Mouse (Mus musculus) liver, embryonic 14.5 days (tissue): Measurements from ENCODE around the gene Afg3l1. TPM values are rescaled to one million over a fixed set of nuclear protein-coding genes. Genes with fewer than 3 reads are reported as not detected.

ENCODE experiments used
- ATAC-seq: fragments of 200-750 bp; cut with Nextera tagmentation; 2 replicates; pipeline ENCODE4 v1.8.0; 2017; ENCODE audit warnings: moderate number of reproducible peaks, mild to moderate bottlenecking, moderate library complexity; ENCODE audit not compliant: insufficient read depth
- DNase-seq, 3 experiments: peaks; one replicate each; pipeline ENCODE4 v3.0.0-alpha.2; 2012 to 2013; ENCODE audit warnings: low read depth in 3 of 3, low spot score in 3 of 3
- H3K27ac ChIP-seq: fragments of 300-500 bp; sonication (generic); 2 replicates; pipeline ENCODE4 v1.5.1; 2014; ENCODE audit warnings: moderate library complexity, mild to moderate bottlenecking, control low read depth, inconsistent platforms
- H3K27me3 ChIP-seq: fragments of 300-500 bp; sonication (generic); 2 replicates; pipeline ENCODE4 v1.6.1; 2014; ENCODE audit warnings: mild to moderate bottlenecking, low read length, moderate library complexity; ENCODE audit not compliant: control insufficient read depth, insufficient read depth
- H3K36me3 ChIP-seq: fragments of 300-500 bp; sonication (generic); replicated peaks from 2 replicates; pipeline ENCODE4 v1.6.1; 2014; ENCODE audit warnings: low read depth; ENCODE audit not compliant: control insufficient read depth, insufficient read depth
- H3K4me1 ChIP-seq, 2 experiments: fragments of 200-500 bp in 1 of 2; fragments of 300-500 bp in 1 of 2; sonication (generic) in 1 of 2; replicated peaks; 2 replicates each; pipeline ENCODE4 v1.6.1; 2012 to 2014; ENCODE audit warnings: antibody characterized with exemption in 1 of 2, inconsistent platforms in 1 of 2, low read length in 1 of 2; ENCODE audit not compliant: control insufficient read depth in 2 of 2, insufficient read depth in 2 of 2
- H3K4me2 ChIP-seq: fragments of 300-500 bp; sonication (generic); 2 replicates; pipeline ENCODE4 v1.6.1; 2014; ENCODE audit warnings: low read depth, mild to moderate bottlenecking, control low read depth, moderate library complexity
- H3K4me3 ChIP-seq, 2 experiments: fragments of 200-500 bp in 1 of 2; fragments of 300-500 bp in 1 of 2; sonication (generic) in 1 of 2; 2 replicates each; pipeline ENCODE4 v1.5.1; 2012 to 2014; ENCODE audit warnings: low read depth in 2 of 2, low read length in 2 of 2, mild to moderate bottlenecking in 2 of 2, control low read depth in 1 of 2, inconsistent platforms in 1 of 2, moderate library complexity in 1 of 2; ENCODE audit not compliant: insufficient read depth in 1 of 2
- H3K9ac ChIP-seq: fragments of 300-500 bp; sonication (generic); replicated peaks from 2 replicates; pipeline ENCODE4 v1.6.1; 2014; ENCODE audit warnings: mild to moderate bottlenecking, control low read depth, moderate library complexity
- H3K9me3 ChIP-seq: fragments of 300-500 bp; sonication (generic); 2 replicates; pipeline ENCODE4 v1.6.1; 2016; ENCODE audit warnings: low read length, mixed read lengths; ENCODE audit not compliant: control insufficient read depth
- CTCF ChIP-seq: IDR thresholded peaks from 2 replicates; pipeline ENCODE4 v1.5.1; 2016; ENCODE audit warnings: antibody characterized with exemption, low read depth, control low read depth
- EP300 ChIP-seq: IDR thresholded peaks from 2 replicates; pipeline ENCODE4 v1.6.1; 2016; ENCODE audit warnings: antibody characterized with exemption, low read depth
- WGBS: fragments of 180-500 bp; shearing (Covaris S2); extraction: QIAGEN DNeasy Blood & Tissue Kit; methylation state at CpG from one replicate; pipeline ENCODE4 v1.1.7; 2014; ENCODE audit not compliant: insufficient replicate concordance; 5-methylcytosine and 5-hydroxymethylcytosine counted together
- polyA plus RNA-seq, 2 experiments: library from polyadenylated mRNA; depleted of rRNA in 1 of 2; stranded (reverse) in 1 of 2; unstranded in 1 of 2; fragments of >200 nt; fragmentation: Nextera tagmentation in 1 of 2; extraction: Ambion mirVana in 1 of 2; gene quantifications; 2 replicates each; pipeline versions ENCODE4 v1.2.1 to v1.2.3; 2012 to 2014

Afg3l1 gene
- polyA plus RNA-seq, 2 experiments: 12.6 to 13.4 TPM

DNA sequence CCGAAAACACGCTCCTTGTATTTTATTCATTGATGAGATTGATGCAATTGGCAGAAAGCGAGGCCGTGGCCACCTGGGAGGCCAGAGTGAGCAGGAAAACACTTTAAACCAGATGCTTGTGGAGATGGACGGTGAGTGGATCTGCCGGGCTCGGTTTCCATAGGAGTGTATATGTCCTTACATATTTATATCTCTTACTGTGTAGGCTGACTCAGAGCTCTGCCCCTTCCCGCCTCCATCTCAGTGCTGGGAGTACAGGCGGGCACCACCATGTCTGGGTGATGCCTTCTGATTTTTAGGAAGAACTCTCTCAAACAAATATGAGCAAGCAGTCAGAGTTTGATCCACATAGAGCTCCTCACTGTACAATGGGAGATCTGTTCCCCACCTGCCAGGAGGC is 15.2 kb downstream of the Afg3l1 start:
- Histone ChIP-seq H3K9ac (no peak overlapping the region), H3K27me3 (no peaks in the 10 kb centered on the region), H3K4me1 (no peaks in the 10 kb centered on the region), H3K36me3 (peaks cover 45% of the 10 kb centered on the region), H3K27ac (no peak overlapping the region), H3K4me2 (no peak overlapping the region), H3K9me3 (no peaks in the 10 kb centered on the region), H3K4me3 (no peak overlapping the region)
- ATAC-seq: no peak
- TF ChIP-seq EP300: no peak
- TF ChIP-seq CTCF: no peak
- WGBS: 87% methylated on average over 9 of the region's 9 CpGs
- no peak for DNase-seq

DNA sequence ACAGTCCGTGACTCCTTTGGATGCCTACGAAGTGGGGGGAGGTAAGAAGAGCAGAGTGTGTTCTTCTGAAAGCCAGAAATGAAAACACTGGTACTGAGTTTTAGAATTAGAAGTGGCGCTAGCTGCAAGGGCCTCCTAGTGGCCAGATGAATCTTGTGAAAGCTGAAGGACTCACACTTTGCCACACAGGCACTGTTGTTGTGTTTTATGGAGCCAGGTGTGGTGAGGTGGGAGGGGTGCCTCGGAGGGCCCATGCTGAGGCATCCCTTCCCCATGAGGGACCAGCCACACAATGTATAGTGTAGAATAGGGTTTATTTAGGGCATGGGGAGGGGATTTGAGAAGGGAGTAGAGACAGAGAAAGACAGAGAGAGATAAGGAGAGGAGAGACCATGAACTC is 20.0 kb downstream of the Afg3l1 start:
- no peak for TF ChIP-seq EP300
- TF ChIP-seq CTCF: peak; percentile 33
- Histone ChIP-seq H3K4me2 (no peak overlapping the region), H3K4me3 (no peak overlapping the region), H3K9ac (no peak overlapping the region), H3K9me3 (no peaks in the 10 kb centered on the region), H3K27ac (no peak overlapping the region), H3K4me1 (no peaks in the 10 kb centered on the region), H3K36me3 (peaks cover 47% of the 10 kb centered on the region), H3K27me3 (no peaks in the 10 kb centered on the region)
- WGBS: 76% methylated on average over 4 of the region's 4 CpGs
- ATAC-seq (no peak), DNase-seq (no peak)

DNA sequence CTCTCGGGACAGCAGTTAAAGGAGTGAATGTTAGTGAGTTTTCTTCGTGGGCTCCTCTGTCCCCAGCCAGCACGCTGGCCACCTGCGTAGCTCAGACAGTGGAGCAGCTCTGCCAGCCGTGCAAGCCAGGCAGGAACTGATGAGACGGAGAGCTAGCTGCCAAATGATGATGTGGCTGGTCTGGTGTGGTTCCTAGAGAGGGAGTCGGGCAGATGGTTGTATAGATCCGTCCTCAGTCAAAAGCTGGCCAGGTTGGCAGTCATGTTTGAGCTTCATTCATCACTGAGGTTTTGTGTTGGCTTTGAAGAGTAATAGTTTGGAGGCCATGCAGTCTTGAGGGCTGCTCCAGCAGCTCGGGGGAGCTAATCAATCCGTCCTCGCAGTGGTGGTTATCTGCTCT is 21.3 kb downstream of the Afg3l1 start:
- 68% methylated on average over 11 of the region's 11 CpGs for WGBS
- TF ChIP-seq CTCF (no peak), EP300 (no peak)

DNA sequence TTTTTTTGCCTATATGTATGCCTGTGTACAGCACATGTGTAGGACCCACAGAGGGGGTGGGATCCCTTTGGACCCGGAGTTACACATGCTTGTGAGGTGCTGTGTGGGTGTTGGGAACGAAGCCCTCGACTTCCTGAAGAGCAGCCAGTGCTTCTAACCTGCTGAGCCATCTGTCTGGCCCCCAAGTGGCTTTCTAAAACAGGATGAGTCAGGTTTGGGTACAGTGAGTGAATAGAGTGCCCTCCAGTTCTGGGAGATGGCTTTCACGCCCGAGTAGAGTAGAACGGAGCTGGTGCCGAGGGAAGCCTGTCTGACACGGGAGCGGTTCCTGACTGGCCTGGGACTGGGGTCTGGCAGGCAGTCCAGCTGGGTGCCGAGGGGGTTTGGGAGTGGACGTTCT is 21.9 kb downstream of the Afg3l1 start:
- Histone ChIP-seq H3K27ac (no peak overlapping the region), H3K36me3 (peaks cover 46% of the 10 kb centered on the region), H3K9ac (no peak overlapping the region), H3K4me2 (no peak overlapping the region), H3K9me3 (no peaks in the 10 kb centered on the region), H3K4me1 (no peaks in the 10 kb centered on the region), H3K4me3 (no peak overlapping the region), H3K27me3 (no peaks in the 10 kb centered on the region)
- DNase-seq: no peak
- no peak for ATAC-seq
- TF ChIP-seq CTCF (no peak), EP300 (no peak)
- 92% methylated on average over 11 of the region's 11 CpGs for WGBS

More for the DNA sequence above, 21.3 kb downstream of the Afg3l1 start:
- Histone ChIP-seq H3K27me3 (no peaks in the 10 kb centered on the region), H3K36me3 (peaks cover 50% of the 10 kb centered on the region), H3K4me1 (no peaks in the 10 kb centered on the region), H3K27ac (no peak overlapping the region), H3K4me2 (no peak overlapping the region), H3K9ac (no peak overlapping the region), H3K9me3 (no peaks in the 10 kb centered on the region), H3K4me3 (no peak overlapping the region)
- DNase-seq (no peak), ATAC-seq (peak; percentile 33; the same call in 1 of the 2 replicates)

DNA sequence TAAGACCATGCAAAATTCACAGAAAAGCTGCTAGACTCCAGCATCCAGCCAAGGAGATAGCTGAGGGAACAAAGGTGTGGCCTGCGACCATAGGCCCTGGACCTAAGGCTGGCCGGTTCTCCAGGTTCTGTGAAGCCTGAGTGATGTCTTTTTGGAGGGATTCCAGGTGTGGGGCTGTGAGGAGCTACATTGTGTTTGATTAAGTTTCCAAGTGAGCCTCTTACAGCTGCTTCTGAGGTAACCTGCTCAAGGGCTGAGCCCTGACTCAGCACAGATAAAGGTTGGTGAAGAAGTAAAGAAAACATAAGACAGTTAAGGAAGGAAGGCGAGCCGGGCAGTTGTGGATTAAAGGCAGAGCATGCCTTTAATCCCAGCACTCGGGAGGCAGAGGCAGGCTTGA is 24.5 kb downstream of the Afg3l1 start:
- no peak for ATAC-seq
- Histone ChIP-seq H3K27me3 (no peaks in the 10 kb centered on the region), H3K4me3 (no peak overlapping the region), H3K4me2 (no peak overlapping the region), H3K9ac (no peak overlapping the region), H3K9me3 (no peaks in the 10 kb centered on the region), H3K36me3 (peaks cover 27% of the 10 kb centered on the region), H3K27ac (no peak overlapping the region), H3K4me1 (no peaks in the 10 kb centered on the region)
- WGBS: 76% methylated on average over 5 of the region's 5 CpGs
- TF ChIP-seq EP300 (no peak), CTCF (no peak)
- no peak for DNase-seq
